Mouse (Mus musculus): ENCODE results near the gene Uty. TPM values are rescaled to one million over a fixed set of nuclear protein-coding genes. Genes with fewer than 3 reads are reported as not detected.
A peak's percentile ranks its signal among the peaks of the same experiment; 100 is the strongest.

Uty gene
- polyA plus RNA-seq (2015; fragmentation: Nextera tagmentation; extraction: Ambion mirVana): 5.3 and 8.7 TPM in 2 replicates

DNA sequence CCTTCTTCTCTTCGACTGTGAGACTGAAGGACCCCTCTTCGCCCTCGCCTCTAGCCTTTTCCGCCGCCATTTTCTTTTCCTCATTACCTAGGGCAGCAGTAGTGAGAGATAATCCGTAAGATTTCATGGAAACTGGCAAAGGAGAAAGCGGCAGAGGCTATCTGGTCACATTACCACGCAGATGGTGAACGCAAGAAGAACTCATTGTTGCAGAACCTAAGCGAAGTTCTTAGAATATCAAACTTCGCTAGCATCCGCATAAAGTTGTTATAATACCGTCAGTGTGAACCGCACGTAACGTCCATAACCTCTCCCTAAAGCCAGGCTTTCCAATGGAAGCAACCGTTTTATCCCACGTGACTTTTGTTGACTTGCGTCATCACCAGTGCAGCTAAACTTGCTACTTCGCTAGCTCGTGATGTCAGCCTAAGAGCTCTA is at the start of gene Uty:
Uty (minus strand) TSS at position 334 of the 438 bp plus-strand sequence.
- Histone ChIP-seq H3K4me1 (ENCODE audit: control insufficient read depth, insufficient read depth, low read depth, low read length) (no peaks in the 10 kb centered on the region), H3K27ac (ENCODE audit: low read depth, low read length) (peak within 1 kb of the TSS; percentile 68; the same call in 1 of the 2 replicates), H3K36me3 (ENCODE audit: control insufficient read depth, insufficient read depth, low read length) (no peaks in the 10 kb centered on the region), H3K27me3 (replicated peaks; ENCODE audit: control insufficient read depth, insufficient read depth, low read length) (no peaks in the 10 kb centered on the region), H3K9me3 (ENCODE audit: control insufficient read depth, low read length) (no peaks in the 10 kb centered on the region), H3K4me2 (ENCODE audit: low read length) (peak within 1 kb of the TSS; percentile 47), H3K9ac (ENCODE audit: low read depth, low read length) (peak within 1 kb of the TSS; percentile 51; the same call in 1 of the 2 replicates), H3K4me3 (ENCODE audit: low read length) (peak within 1 kb of the TSS; percentile 45)
- WGBS: under 1% methylated on average over 21 of the region's 21 CpGs
- peak; percentile 96 for ATAC-seq

DNA sequence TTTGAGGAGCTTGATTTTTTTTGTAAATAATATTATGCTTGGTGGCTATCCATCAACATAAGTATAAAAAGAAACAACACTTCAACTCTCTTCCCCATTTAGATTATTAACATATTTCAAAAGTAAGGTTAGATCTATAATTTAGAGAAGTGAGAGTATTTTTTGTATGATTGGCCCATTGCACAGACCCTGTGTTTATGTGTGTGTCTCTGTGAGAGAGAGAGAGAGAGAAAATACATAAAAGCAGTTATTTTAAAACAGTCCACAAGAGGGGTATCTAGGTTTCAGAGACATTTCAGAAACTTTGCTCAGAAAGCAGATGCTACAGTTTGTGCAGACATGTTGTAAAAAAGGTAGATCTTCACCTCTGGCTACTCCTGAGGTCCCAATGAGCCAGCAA is 48.1 kb upstream of the Uty start:
- H3K9me3 ChIP-seq (ENCODE audit: control insufficient read depth, low read length): no peaks in the 10 kb centered on the region
- no peak overlapping the region for H3K9ac ChIP-seq (ENCODE audit: low read depth, low read length)
- no peak overlapping the region for H3K4me2 ChIP-seq (ENCODE audit: low read length)
- no peaks in the 10 kb centered on the region for H3K27me3 ChIP-seq (replicated peaks; ENCODE audit: control insufficient read depth, insufficient read depth, low read length)
- H3K36me3 ChIP-seq (ENCODE audit: control insufficient read depth, insufficient read depth, low read length): no peaks in the 10 kb centered on the region
- ATAC-seq: no peak
- H3K27ac ChIP-seq (ENCODE audit: low read depth, low read length): no peak overlapping the region
- H3K4me3 ChIP-seq (ENCODE audit: low read length): no peak overlapping the region
- H3K4me1 ChIP-seq (ENCODE audit: control insufficient read depth, insufficient read depth, low read depth, low read length): no peaks in the 10 kb centered on the region

DNA sequence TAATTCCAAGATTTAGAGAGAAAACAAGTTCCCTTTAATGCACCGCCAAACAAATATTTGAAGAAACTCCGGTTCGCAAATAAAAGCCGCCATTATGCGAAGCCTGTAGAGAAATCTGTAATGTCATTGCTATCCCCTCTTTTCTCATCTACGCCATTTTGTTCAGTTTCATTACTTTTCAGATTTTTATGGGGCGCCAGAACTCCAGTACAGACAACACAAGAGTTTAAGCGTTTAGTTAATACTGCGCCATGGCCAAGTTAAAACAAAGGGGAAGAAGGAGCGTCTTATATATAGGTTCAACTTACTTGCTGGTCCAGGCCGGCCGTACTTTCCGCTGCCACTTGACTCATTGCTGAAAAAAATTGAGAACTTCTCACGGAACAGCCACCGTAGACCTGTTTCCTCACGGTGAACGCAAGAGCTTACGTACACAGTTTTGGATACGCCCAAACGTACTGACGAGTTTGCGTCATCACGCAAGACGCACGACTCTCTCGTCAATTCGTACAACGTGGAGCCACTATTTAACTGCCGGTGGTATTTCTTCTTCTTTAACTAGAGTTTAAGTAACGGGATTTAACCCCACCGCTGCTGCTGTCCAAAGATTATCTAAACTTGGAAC is 40.7 kb upstream of the Uty start, which contains the start of gene Ddx3y:
Ddx3y (minus strand) TSS at position 459 of the 625 bp plus-strand sequence.
- ATAC-seq: peak; percentile 96
- Histone ChIP-seq H3K4me1 (ENCODE audit: control insufficient read depth, insufficient read depth, low read depth, low read length) (no peaks in the 10 kb centered on the region), H3K36me3 (ENCODE audit: control insufficient read depth, insufficient read depth, low read length) (no peaks in the 10 kb centered on the region), H3K9ac (ENCODE audit: low read depth, low read length) (peak within 1 kb of the TSS; percentile 47), H3K4me2 (ENCODE audit: low read length) (peak within 1 kb of the TSS; percentile 39), H3K4me3 (ENCODE audit: low read length) (peak within 1 kb of the TSS; percentile 43), H3K9me3 (ENCODE audit: control insufficient read depth, low read length) (no peaks in the 10 kb centered on the region), H3K27ac (ENCODE audit: low read depth, low read length) (peak within 1 kb of the TSS; percentile 39), H3K27me3 (replicated peaks; ENCODE audit: control insufficient read depth, insufficient read depth, low read length) (no peaks in the 10 kb centered on the region)
- WGBS: 1% methylated on average over 28 of the region's 31 CpGs

DNA sequence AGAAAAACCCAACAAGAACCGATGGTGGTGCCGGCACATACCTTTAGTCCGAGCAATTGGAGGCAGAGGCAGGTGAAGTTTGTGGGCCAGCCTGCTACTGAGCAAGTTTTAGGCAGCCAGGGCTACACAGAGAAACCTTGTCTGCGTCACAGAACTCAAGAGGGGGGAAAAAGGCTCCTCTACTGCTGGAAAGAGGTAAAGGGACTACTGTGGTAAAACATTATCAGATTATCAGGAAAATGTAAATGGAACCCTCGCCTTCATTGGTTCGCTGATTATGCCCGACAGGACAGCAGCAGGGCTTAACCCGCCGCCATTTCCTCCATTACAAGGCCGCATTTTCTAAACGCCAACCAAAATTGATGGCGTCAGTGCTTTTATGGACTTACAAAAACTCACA is 40.2 kb upstream of the Uty start:
- H3K27ac ChIP-seq (ENCODE audit: low read depth, low read length): peak overlapping the region; percentile 39
- H3K27me3 ChIP-seq (replicated peaks; ENCODE audit: control insufficient read depth, insufficient read depth, low read length): no peaks in the 10 kb centered on the region
- WGBS: 3% methylated on average over 10 of the region's 12 CpGs
- no peak; the same call in 1 of the 2 replicates for ATAC-seq
- no peaks in the 10 kb centered on the region for H3K4me1 ChIP-seq (ENCODE audit: control insufficient read depth, insufficient read depth, low read depth, low read length)
- H3K9ac ChIP-seq (ENCODE audit: low read depth, low read length): peak overlapping the region; percentile 47
- peak overlapping the region; percentile 43 for H3K4me3 ChIP-seq (ENCODE audit: low read length)
- H3K36me3 ChIP-seq (ENCODE audit: control insufficient read depth, insufficient read depth, low read length): no peaks in the 10 kb centered on the region
- H3K4me2 ChIP-seq (ENCODE audit: low read length): peak overlapping the region; percentile 39
- no peaks in the 10 kb centered on the region for H3K9me3 ChIP-seq (ENCODE audit: control insufficient read depth, low read length)

DNA sequence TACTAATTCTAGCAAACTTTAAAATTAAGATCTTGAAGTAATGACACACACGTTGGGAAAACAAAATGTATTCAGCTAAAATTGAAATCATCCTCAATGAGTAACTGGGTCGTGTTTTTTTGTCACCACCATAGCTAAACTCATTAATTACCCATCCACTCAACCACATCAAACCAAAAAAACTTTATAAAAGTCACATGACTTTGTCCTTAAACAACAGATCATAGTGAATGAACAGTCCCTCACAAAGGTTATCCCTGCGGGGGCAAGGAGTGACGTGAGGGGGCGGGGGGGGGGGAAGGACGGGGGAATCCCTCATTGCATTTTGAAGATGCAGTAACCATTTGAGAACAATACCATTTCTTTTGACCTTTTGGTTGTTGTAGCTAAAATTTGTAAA is 558 bp upstream of the Uty start:
- Histone ChIP-seq H3K27me3 (replicated peaks; ENCODE audit: control insufficient read depth, insufficient read depth, low read length) (no peaks in the 10 kb centered on the region), H3K9me3 (ENCODE audit: control insufficient read depth, low read length) (no peaks in the 10 kb centered on the region), H3K4me3 (ENCODE audit: low read length) (no peak overlapping the region), H3K36me3 (ENCODE audit: control insufficient read depth, insufficient read depth, low read length) (no peaks in the 10 kb centered on the region), H3K9ac (ENCODE audit: low read depth, low read length) (no peak overlapping the region), H3K4me2 (ENCODE audit: low read length) (peak overlapping the region; percentile 20; the same call in 1 of the 2 replicates), H3K4me1 (ENCODE audit: control insufficient read depth, insufficient read depth, low read depth, low read length) (no peaks in the 10 kb centered on the region), H3K27ac (ENCODE audit: low read depth, low read length) (no peak overlapping the region)
- 32% methylated on average over 5 of the region's 6 CpGs for WGBS
- ATAC-seq: no peak

DNA sequence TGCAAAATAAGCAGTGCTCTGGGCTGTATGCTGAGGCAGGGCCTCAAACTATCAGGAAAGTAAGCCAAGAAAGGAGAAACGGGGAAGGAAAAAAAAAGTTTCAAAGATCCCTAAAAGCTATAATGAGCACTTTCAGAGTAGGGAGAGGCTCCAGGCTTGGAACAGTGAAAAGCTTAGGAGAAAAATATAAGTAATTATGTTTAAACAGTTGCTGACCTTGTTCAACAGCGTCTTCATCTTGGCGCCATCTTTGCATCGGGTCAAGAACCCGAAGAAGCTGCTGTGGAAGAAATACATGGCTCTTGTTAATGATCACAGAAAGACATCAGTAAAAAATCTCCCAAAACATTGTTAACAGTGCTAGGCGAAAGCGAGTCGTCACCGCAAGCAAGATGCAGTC is 619 bp downstream of the Uty start:
- Histone ChIP-seq H3K4me2 (ENCODE audit: low read length) (peak overlapping the region; percentile 47), H3K9me3 (ENCODE audit: control insufficient read depth, low read length) (no peaks in the 10 kb centered on the region), H3K4me3 (ENCODE audit: low read length) (peak overlapping the region; percentile 45), H3K36me3 (ENCODE audit: control insufficient read depth, insufficient read depth, low read length) (no peaks in the 10 kb centered on the region), H3K27me3 (replicated peaks; ENCODE audit: control insufficient read depth, insufficient read depth, low read length) (no peaks in the 10 kb centered on the region), H3K4me1 (ENCODE audit: control insufficient read depth, insufficient read depth, low read depth, low read length) (no peaks in the 10 kb centered on the region), H3K9ac (ENCODE audit: low read depth, low read length) (peak overlapping the region; percentile 51; the same call in 1 of the 2 replicates), H3K27ac (ENCODE audit: low read depth, low read length) (peak overlapping the region; percentile 68; the same call in 1 of the 2 replicates)
- 0% methylated on average over 9 of the region's 9 CpGs for WGBS
- no peak for ATAC-seq

DNA sequence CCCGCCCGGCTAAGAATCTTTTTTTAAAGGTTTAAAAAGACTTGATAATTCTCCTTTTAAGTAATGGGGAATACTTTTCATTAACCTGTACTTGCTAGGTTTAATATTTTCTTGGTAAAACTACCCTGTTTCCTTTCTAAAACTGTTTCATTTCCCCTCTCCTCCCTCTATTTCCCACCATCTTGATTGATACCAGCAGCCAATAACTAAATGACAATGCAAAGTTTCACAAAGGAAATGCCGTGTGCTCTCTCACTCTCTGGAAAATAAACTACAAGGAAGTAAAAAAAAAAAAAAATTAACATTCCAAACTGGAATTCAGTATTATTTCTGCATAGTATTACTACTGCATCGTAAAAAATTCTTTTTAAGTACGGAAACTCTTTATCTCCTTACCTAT is 1.1 kb downstream of the Uty start:
- no peaks in the 10 kb centered on the region for H3K27me3 ChIP-seq (replicated peaks; ENCODE audit: control insufficient read depth, insufficient read depth, low read length)
- H3K4me3 ChIP-seq (ENCODE audit: low read length): peak overlapping the region; percentile 45
- no peaks in the 10 kb centered on the region for H3K4me1 ChIP-seq (ENCODE audit: control insufficient read depth, insufficient read depth, low read depth, low read length)
- WGBS: 66% methylated on average over 5 of the region's 5 CpGs
- H3K36me3 ChIP-seq (ENCODE audit: control insufficient read depth, insufficient read depth, low read length): no peaks in the 10 kb centered on the region
- H3K9me3 ChIP-seq (ENCODE audit: control insufficient read depth, low read length): no peaks in the 10 kb centered on the region
- peak overlapping the region; percentile 47 for H3K4me2 ChIP-seq (ENCODE audit: low read length)
- no peak for ATAC-seq
- no peak overlapping the region for H3K27ac ChIP-seq (ENCODE audit: low read depth, low read length)
- H3K9ac ChIP-seq (ENCODE audit: low read depth, low read length): no peak overlapping the region

DNA sequence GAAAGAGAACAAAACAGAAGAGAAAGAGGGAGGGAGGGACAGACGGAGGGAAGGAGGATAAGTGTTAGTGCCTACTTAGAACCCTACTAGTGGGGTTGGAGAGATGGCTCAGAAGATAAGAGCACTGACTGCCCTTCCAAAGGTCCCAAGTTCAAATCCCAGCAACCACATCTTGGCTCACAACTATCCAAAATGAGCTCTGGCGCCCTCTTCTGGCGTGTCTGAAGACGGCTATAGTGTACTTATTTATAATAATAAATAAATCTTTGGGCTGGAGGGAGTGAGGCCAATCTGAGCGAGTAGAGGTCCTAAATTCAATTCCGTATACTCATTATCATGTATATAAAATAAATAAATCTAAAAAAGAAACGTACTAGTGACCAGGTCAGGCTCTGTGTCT is 25.6 kb downstream of the Uty start:
- Histone ChIP-seq H3K9ac (ENCODE audit: low read depth, low read length) (no peak overlapping the region), H3K4me1 (ENCODE audit: control insufficient read depth, insufficient read depth, low read depth, low read length) (no peaks in the 10 kb centered on the region), H3K27ac (ENCODE audit: low read depth, low read length) (no peak overlapping the region), H3K36me3 (ENCODE audit: control insufficient read depth, insufficient read depth, low read length) (no peaks in the 10 kb centered on the region), H3K4me2 (ENCODE audit: low read length) (no peak overlapping the region), H3K9me3 (ENCODE audit: control insufficient read depth, low read length) (no peaks in the 10 kb centered on the region), H3K4me3 (ENCODE audit: low read length) (no peak overlapping the region), H3K27me3 (replicated peaks; ENCODE audit: control insufficient read depth, insufficient read depth, low read length) (no peaks in the 10 kb centered on the region)
- no peak for ATAC-seq
- 81% methylated on average over 6 of the region's 7 CpGs for WGBS

DNA sequence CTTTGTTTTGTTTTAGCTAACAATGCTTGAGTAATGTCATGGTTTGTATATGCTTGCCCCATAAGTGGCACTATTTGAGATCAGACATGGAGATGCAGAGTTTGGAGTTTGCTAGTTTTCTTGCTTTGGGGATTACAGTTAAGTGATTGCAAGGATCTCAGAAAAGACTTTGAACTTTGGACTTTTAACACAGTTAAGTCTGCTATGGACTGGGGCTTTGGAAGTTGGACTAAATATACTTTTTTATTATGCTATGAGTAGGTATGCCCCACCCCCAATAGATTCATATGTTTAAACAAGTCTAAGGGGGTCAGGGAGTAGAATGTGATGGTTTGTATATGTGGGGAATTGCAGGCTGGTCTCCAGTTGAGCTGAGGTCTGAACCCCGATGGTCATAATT is 67.1 kb downstream of the Uty start:
- Histone ChIP-seq H3K9ac (ENCODE audit: low read depth, low read length) (no peak overlapping the region), H3K27me3 (replicated peaks; ENCODE audit: control insufficient read depth, insufficient read depth, low read length) (no peaks in the 10 kb centered on the region), H3K4me1 (ENCODE audit: control insufficient read depth, insufficient read depth, low read depth, low read length) (no peaks in the 10 kb centered on the region), H3K4me3 (ENCODE audit: low read length) (no peak overlapping the region), H3K27ac (ENCODE audit: low read depth, low read length) (no peak overlapping the region), H3K36me3 (ENCODE audit: control insufficient read depth, insufficient read depth, low read length) (no peaks in the 10 kb centered on the region), H3K4me2 (ENCODE audit: low read length) (no peak overlapping the region), H3K9me3 (ENCODE audit: control insufficient read depth, low read length) (no peaks in the 10 kb centered on the region)
- WGBS: 90% methylated on average over 1 of the region's 1 CpGs
- no peak for ATAC-seq
